In genomic region chr10:30279978-30280377, GRCm38 (mm10) we compare ENCODE assay signal across 26 mouse cellular contexts.
DNase-seq lines count a peak whose midpoint lies in the region; ATAC-seq lines count a peak whose summit lies in the region.
"Had no signal": no experiment of that assay in that cellular context is flagged by ENCODE, and none has a peak within 500 bp of the region (broad histone marks: within the 10 kb centered on the region; RNA-seq: fewer than 3 reads in every experiment).

No protein-coding gene starts in this region.

- H3K4me2 ChIP-seq in intestine, embryonic 14.5 days (ENCODE audit: low read length): no peak overlapping the region
- no peak overlapping the region for H3K4me2 ChIP-seq in intestine, embryonic 15.5 days (replicated peaks)
- no peak overlapping the region for H3K4me2 ChIP-seq in liver, embryonic 12.5 days
- H3K4me2 ChIP-seq in limb, embryonic 11.5 days (ENCODE audit: low read depth, severe bottlenecking): no peak overlapping the region
- H3K4me2 ChIP-seq: embryonic facial prominence, embryonic 15.5 days; heart, embryonic 13.5 days; midbrain, embryonic 12.5 days; neural tube, embryonic 15.5 days; stomach, embryonic 15.5 days had no signal

- ATAC-seq in intestine, embryonic 14.5 days (replicated peaks; ENCODE audit: low FRiP score, low TSS enrichment, low read depth): peak; percentile 47
- no peak for ATAC-seq in intestine, embryonic 15.5 days
- no peak for ATAC-seq in liver, embryonic 12.5 days
- peak; percentile 77; the same call in 1 of the 2 replicates for ATAC-seq in limb, embryonic 11.5 days (ENCODE audit: insufficient number of reproducible peaks, low FRiP score, low TSS enrichment, low read depth)
- no peak for ATAC-seq in granulocyte monocyte progenitor cell, adult 5-6 weeks (replicated peaks; ENCODE audit: poor library complexity, severe bottlenecking)
- ATAC-seq: forebrain, embryonic 14.5 days; hindbrain, postnatal 0 days; liver, postnatal 0 days had no signal

- no peak overlapping the region for H3K9ac ChIP-seq in intestine, embryonic 14.5 days (ENCODE audit: low read length)
- H3K9ac ChIP-seq in intestine, embryonic 15.5 days: no peak overlapping the region
- H3K9ac ChIP-seq in liver, embryonic 12.5 days: no peak overlapping the region
- H3K9ac ChIP-seq in limb, embryonic 11.5 days (ENCODE audit: low read length): no peak overlapping the region
- H3K9ac ChIP-seq: embryonic facial prominence, embryonic 15.5 days; heart, embryonic 13.5 days; liver, postnatal 0 days; midbrain, embryonic 12.5 days; neural tube, embryonic 15.5 days; stomach, embryonic 15.5 days had no signal

- DNase-seq in intestine, embryonic 14.5 days (ENCODE audit: low spot score): no peak
- peak; percentile 3 for DNase-seq in liver
- DNase-seq in limb, embryonic 11.5 days (ENCODE audit: low spot score): peak; percentile 43
- no peak for DNase-seq in thymus, adult 18-20 months
- DNase-seq: adrenal gland, postnatal 14 days; cerebellum, adult 8-10 months; cerebellum, postnatal 36 days; gastrocnemius, postnatal 14 days; heart, adult 18-20 months; heart, postnatal 14 days; layer of hippocampus, postnatal 36 days; liver, postnatal 0 days; lung, postnatal 14 days; thymus, adult 2 months; thymus, postnatal 4 days had no signal

- H3K36me3 ChIP-seq in intestine, embryonic 14.5 days (ENCODE audit: control insufficient read depth, insufficient read depth, low read length): no peaks in the 10 kb centered on the region
- no peaks in the 10 kb centered on the region for H3K36me3 ChIP-seq in intestine, embryonic 15.5 days
- no peaks in the 10 kb centered on the region for H3K36me3 ChIP-seq in liver, embryonic 12.5 days
- no peaks in the 10 kb centered on the region for H3K36me3 ChIP-seq in limb, embryonic 11.5 days (ENCODE audit: control insufficient read depth, insufficient read depth, low read length)
- H3K36me3 ChIP-seq: embryonic facial prominence, embryonic 15.5 days; heart, embryonic 13.5 days; midbrain, embryonic 12.5 days; neural tube, embryonic 15.5 days; stomach, embryonic 15.5 days had no signal

- no peaks in the 10 kb centered on the region for H3K27me3 ChIP-seq in intestine, embryonic 14.5 days (replicated peaks; ENCODE audit: control insufficient read depth, insufficient read depth, low read length)
- H3K27me3 ChIP-seq in intestine, embryonic 15.5 days (replicated peaks): no peaks in the 10 kb centered on the region
- H3K27me3 ChIP-seq in liver, embryonic 12.5 days (replicated peaks): no peaks in the 10 kb centered on the region
- H3K27me3 ChIP-seq in limb, embryonic 11.5 days (ENCODE audit: control insufficient read depth, insufficient read depth, low read length): no peaks in the 10 kb centered on the region
- H3K27me3 ChIP-seq: embryonic facial prominence, embryonic 15.5 days; heart, embryonic 13.5 days; midbrain, embryonic 12.5 days; neural tube, embryonic 15.5 days; stomach, embryonic 15.5 days had no signal

- WGBS in intestine, embryonic 14.5 days: 20% methylated on average over 3 of the region's 3 CpGs
- 26% methylated on average over 3 of the region's 3 CpGs for WGBS in intestine, embryonic 15.5 days
- 60% methylated on average over 3 of the region's 3 CpGs for WGBS in liver, embryonic 12.5 days (ENCODE audit: insufficient replicate concordance)
- WGBS in limb, embryonic 11.5 days: 14% methylated on average over 3 of the region's 3 CpGs

- H3K4me3 ChIP-seq in intestine, embryonic 14.5 days (ENCODE audit: low read depth, low read length): no peak overlapping the region
- no peak overlapping the region for H3K4me3 ChIP-seq in intestine, embryonic 15.5 days (replicated peaks)
- H3K4me3 ChIP-seq in liver, embryonic 12.5 days: no peak overlapping the region
- no peak overlapping the region for H3K4me3 ChIP-seq in limb, embryonic 11.5 days (ENCODE audit: low read depth, low read length)
- H3K4me3 ChIP-seq: embryonic facial prominence, embryonic 15.5 days; heart, embryonic 13.5 days; layer of hippocampus, adult 2 months; midbrain, embryonic 12.5 days; neural tube, embryonic 15.5 days; stomach, embryonic 15.5 days had no signal

- no peaks in the 10 kb centered on the region; the same call in 1 of the 2 replicates for H3K4me1 ChIP-seq in intestine, embryonic 14.5 days (replicated peaks; ENCODE audit: control insufficient read depth, insufficient read depth, low read length)
- H3K4me1 ChIP-seq in intestine, embryonic 15.5 days (replicated peaks): no peaks in the 10 kb centered on the region
- no peaks in the 10 kb centered on the region for H3K4me1 ChIP-seq in liver, embryonic 12.5 days
- H3K4me1 ChIP-seq in limb, embryonic 11.5 days (ENCODE audit: control insufficient read depth, insufficient read depth, low read length): peaks cover 8% of the 10 kb centered on the region
- H3K4me1 ChIP-seq: embryonic facial prominence, embryonic 15.5 days; midbrain, embryonic 12.5 days; neural tube, embryonic 15.5 days; stomach, embryonic 15.5 days had no signal

- H3K9me3 ChIP-seq in intestine, embryonic 14.5 days (ENCODE audit: control insufficient read depth, low read length): no peaks in the 10 kb centered on the region; the same call in 1 of the 2 replicates
- H3K9me3 ChIP-seq in intestine, embryonic 15.5 days: no peaks in the 10 kb centered on the region
- H3K9me3 ChIP-seq in liver, embryonic 12.5 days (replicated peaks): no peaks in the 10 kb centered on the region
- no peaks in the 10 kb centered on the region for H3K9me3 ChIP-seq in limb, embryonic 11.5 days (ENCODE audit: control insufficient read depth, low read length)
- H3K9me3 ChIP-seq: embryonic facial prominence, embryonic 15.5 days; heart, embryonic 13.5 days; midbrain, embryonic 12.5 days; neural tube, embryonic 15.5 days; stomach, embryonic 15.5 days had no signal

- H3K27ac ChIP-seq in intestine, embryonic 14.5 days (ENCODE audit: low read depth): 0 out of 2 replicates have a peak overlapping the region, but pooled peaks have one; percentile 27
- no peak overlapping the region for H3K27ac ChIP-seq in intestine, embryonic 15.5 days
- H3K27ac ChIP-seq in liver, embryonic 12.5 days: no peak overlapping the region
- no peak overlapping the region for H3K27ac ChIP-seq in limb, embryonic 11.5 days (replicated peaks; ENCODE audit: low read depth, low read length)
- H3K27ac ChIP-seq: embryonic facial prominence, embryonic 15.5 days; heart, embryonic 13.5 days; hindbrain, postnatal 0 days; layer of hippocampus, adult 2 months; midbrain, embryonic 12.5 days; neural tube, embryonic 15.5 days; stomach, embryonic 15.5 days had no signal

Comparison
In these comparisons a context has a peak if more than half of its experiments do, and no peak if none do; other contexts are left out.
1. ATAC-seq: peak in intestine, embryonic 14.5 days (single experiment) and limb, embryonic 11.5 days (single experiment); none in intestine, embryonic 15.5 days (single experiment), liver, embryonic 12.5 days (single experiment) and granulocyte monocyte progenitor cell, adult 5-6 weeks (single experiment).
2. DNase-seq: peak in liver (single experiment) and limb, embryonic 11.5 days (single experiment); none in intestine, embryonic 14.5 days (single experiment) and thymus, adult 18-20 months (0 of 2).